Mouse (Mus musculus): Measurements from ENCODE around the gene Vwa2. TPM values are rescaled to one million over a fixed set of nuclear protein-coding genes. Genes with fewer than 3 reads are reported as not detected.

The Vwa2 gene
- polyA plus RNA-seq, 1 experiment: 0.05 TPM

- no peak for TF ChIP-seq CTCF (IDR thresholded peaks at IDR 0.05; ENCODE audit: borderline replicate concordance, insufficient read depth, low read depth, low read length)
- no peak for TF ChIP-seq POLR2A (IDR thresholded peaks at IDR 0.05; ENCODE audit: borderline replicate concordance, insufficient read depth, low read length)
- WGBS: 79% methylated on average over 2 of the region's 2 CpGs
Measured at GRCm38 (mm10) chr19:56891438-56891837, 17.4 kb downstream of the Vwa2 start.

GRCm38 (mm10) chr19:56892586-56892985 lies 18.5 kb downstream of the Vwa2 start:
- 35% methylated on average over 5 of the region's 5 CpGs for WGBS
- no peak overlapping the region for H3K27ac ChIP-seq (ENCODE audit: insufficient read depth, low read length)
- peaks cover 3% of the 10 kb centered on the region; the same call in 1 of the 2 replicates for H3K4me1 ChIP-seq (ENCODE audit: control insufficient read depth, insufficient read depth, low read length)
- no peaks in the 10 kb centered on the region for H3K27me3 ChIP-seq (ENCODE audit: control insufficient read depth, insufficient read depth, low read length)
- TF ChIP-seq POLR2A (IDR thresholded peaks at IDR 0.05; ENCODE audit: borderline replicate concordance, insufficient read depth, low read length): no peak
- no peak for TF ChIP-seq CTCF (IDR thresholded peaks at IDR 0.05; ENCODE audit: borderline replicate concordance, insufficient read depth, low read depth, low read length)
- peak; percentile 44 to 50 for DNase-seq
- H3K4me3 ChIP-seq (replicated peaks; ENCODE audit: insufficient read depth, low read depth, low read length): no peak overlapping the region

More at GRCm38 (mm10) chr19:56891438-56891837, 17.4 kb downstream of the Vwa2 start:
- Histone ChIP-seq H3K4me3 (replicated peaks; ENCODE audit: insufficient read depth, low read depth, low read length) (no peak overlapping the region), H3K27me3 (ENCODE audit: control insufficient read depth, insufficient read depth, low read length) (no peaks in the 10 kb centered on the region), H3K27ac (ENCODE audit: insufficient read depth, low read length) (no peak overlapping the region), H3K4me1 (ENCODE audit: control insufficient read depth, insufficient read depth, low read length) (peaks cover 3% of the 10 kb centered on the region; the same call in 1 of the 2 replicates)
- DNase-seq: no peak

- peak in 1 of 2 experiments; percentile 41 for DNase-seq
- Histone ChIP-seq H3K27ac (ENCODE audit: insufficient read depth, low read length) (no peak overlapping the region), H3K4me1 (ENCODE audit: control insufficient read depth, insufficient read depth, low read length) (peaks cover 3% of the 10 kb centered on the region; the same call in 1 of the 2 replicates), H3K27me3 (ENCODE audit: control insufficient read depth, insufficient read depth, low read length) (no peaks in the 10 kb centered on the region), H3K4me3 (replicated peaks; ENCODE audit: insufficient read depth, low read depth, low read length) (no peak overlapping the region)
- TF ChIP-seq POLR2A (IDR thresholded peaks at IDR 0.05; ENCODE audit: borderline replicate concordance, insufficient read depth, low read length): no peak
- no peak for TF ChIP-seq CTCF (IDR thresholded peaks at IDR 0.05; ENCODE audit: borderline replicate concordance, insufficient read depth, low read depth, low read length)
- 38% methylated on average over 5 of the region's 5 CpGs for WGBS
Measured at GRCm38 (mm10) chr19:56893326-56893725, 19.3 kb downstream of the Vwa2 start.

- Histone ChIP-seq H3K4me3 (replicated peaks; ENCODE audit: insufficient read depth, low read depth, low read length) (no peak overlapping the region), H3K4me1 (ENCODE audit: control insufficient read depth, insufficient read depth, low read length) (peaks cover 1% of the 10 kb centered on the region; the same call in 1 of the 2 replicates), H3K27ac (ENCODE audit: insufficient read depth, low read length) (no peak overlapping the region), H3K27me3 (ENCODE audit: control insufficient read depth, insufficient read depth, low read length) (no peaks in the 10 kb centered on the region)
- no peak for TF ChIP-seq CTCF (IDR thresholded peaks at IDR 0.05; ENCODE audit: borderline replicate concordance, insufficient read depth, low read depth, low read length)
- no peak for TF ChIP-seq POLR2A (IDR thresholded peaks at IDR 0.05; ENCODE audit: borderline replicate concordance, insufficient read depth, low read length)
- DNase-seq: no peak
- 65% methylated on average over 16 of the region's 16 CpGs for WGBS
Measured at GRCm38 (mm10) chr19:56897654-56898053, 23.6 kb downstream of the Vwa2 start.

GRCm38 (mm10) chr19:56904095-56904494 lies 30.0 kb downstream of the Vwa2 start:
- H3K27me3 ChIP-seq (ENCODE audit: control insufficient read depth, insufficient read depth, low read length): no peaks in the 10 kb centered on the region
- H3K27ac ChIP-seq (ENCODE audit: insufficient read depth, low read length): no peak overlapping the region
- no peak for TF ChIP-seq POLR2A (IDR thresholded peaks at IDR 0.05; ENCODE audit: borderline replicate concordance, insufficient read depth, low read length)
- TF ChIP-seq CTCF (IDR thresholded peaks at IDR 0.05; ENCODE audit: borderline replicate concordance, insufficient read depth, low read depth, low read length): no peak
- peaks cover 10% of the 10 kb centered on the region for H3K4me1 ChIP-seq (ENCODE audit: control insufficient read depth, insufficient read depth, low read length)
- no peak overlapping the region for H3K4me3 ChIP-seq (replicated peaks; ENCODE audit: insufficient read depth, low read depth, low read length)
- no peak for DNase-seq
- WGBS: 77% methylated on average over 3 of the region's 3 CpGs

GRCm38 (mm10) chr19:56905395-56905794 lies 31.3 kb downstream of the Vwa2 start:
- H3K4me1 ChIP-seq (ENCODE audit: control insufficient read depth, insufficient read depth, low read length): peaks cover 12% of the 10 kb centered on the region
- no peak overlapping the region for H3K4me3 ChIP-seq (replicated peaks; ENCODE audit: insufficient read depth, low read depth, low read length)
- H3K27me3 ChIP-seq (ENCODE audit: control insufficient read depth, insufficient read depth, low read length): no peaks in the 10 kb centered on the region
- no peak for TF ChIP-seq CTCF (IDR thresholded peaks at IDR 0.05; ENCODE audit: borderline replicate concordance, insufficient read depth, low read depth, low read length)
- no peak for TF ChIP-seq POLR2A (IDR thresholded peaks at IDR 0.05; ENCODE audit: borderline replicate concordance, insufficient read depth, low read length)
- DNase-seq: no peak
- 66% methylated on average over 7 of the region's 7 CpGs for WGBS
- no peak overlapping the region for H3K27ac ChIP-seq (ENCODE audit: insufficient read depth, low read length)

GRCm38 (mm10) chr19:56907850-56908249 lies 33.8 kb downstream of the Vwa2 start:
- no peak overlapping the region for H3K4me3 ChIP-seq (replicated peaks; ENCODE audit: insufficient read depth, low read depth, low read length)
- WGBS: 53% methylated on average over 3 of the region's 3 CpGs

GRCm38 (mm10) chr19:56908472-56909270 lies 34.6 kb downstream of the Vwa2 start:
- Histone ChIP-seq H3K4me3 (replicated peaks; ENCODE audit: insufficient read depth, low read depth, low read length) (no peak overlapping the region), H3K27me3 (ENCODE audit: control insufficient read depth, insufficient read depth, low read length) (no peaks in the 10 kb centered on the region), H3K4me1 (ENCODE audit: control insufficient read depth, insufficient read depth, low read length) (peaks cover 12% of the 10 kb centered on the region), H3K27ac (ENCODE audit: insufficient read depth, low read length) (no peak overlapping the region)
- TF ChIP-seq CTCF (IDR thresholded peaks at IDR 0.05; ENCODE audit: borderline replicate concordance, insufficient read depth, low read depth, low read length) (peak; percentile 68), POLR2A (IDR thresholded peaks at IDR 0.05; ENCODE audit: borderline replicate concordance, insufficient read depth, low read length) (no peak)
- 57% methylated on average over 17 of the region's 17 CpGs for WGBS
- DNase-seq: peak in 1 of 2 experiments; percentile 28

More at GRCm38 (mm10) chr19:56907850-56908249, 33.8 kb downstream of the Vwa2 start:
- no peak for DNase-seq
- Histone ChIP-seq H3K4me1 (ENCODE audit: control insufficient read depth, insufficient read depth, low read length) (peaks cover 12% of the 10 kb centered on the region), H3K27me3 (ENCODE audit: control insufficient read depth, insufficient read depth, low read length) (no peaks in the 10 kb centered on the region), H3K27ac (ENCODE audit: insufficient read depth, low read length) (no peak overlapping the region)
- TF ChIP-seq POLR2A (IDR thresholded peaks at IDR 0.05; ENCODE audit: borderline replicate concordance, insufficient read depth, low read length): no peak
- no peak for TF ChIP-seq CTCF (IDR thresholded peaks at IDR 0.05; ENCODE audit: borderline replicate concordance, insufficient read depth, low read depth, low read length)
